Mouse (Mus musculus) intestine, embryonic 16.5 days (tissue): ENCODE results near the gene Arhgef17. TPM values are rescaled to one million over a fixed set of nuclear protein-coding genes. Genes with fewer than 3 reads are reported as not detected.
A peak's percentile ranks its signal among the peaks of the same experiment; 100 is the strongest.

ENCODE experiments used
- ATAC-seq: fragments of 200-750 bp; cut with Nextera tagmentation; 2 replicates; pipeline ENCODE4 v1.8.0; 2017; ENCODE audit warnings: moderate TSS enrichment, moderate library complexity
- H3K27ac ChIP-seq: fragments of 300-500 bp; sonication (generic); 2 replicates; pipeline ENCODE4 v1.5.1; 2014; ENCODE audit warnings: mild to moderate bottlenecking, low read length
- H3K27me3 ChIP-seq: fragments of 300-500 bp; sonication (generic); replicated peaks from 2 replicates; pipeline ENCODE4 v1.6.1; 2014; ENCODE audit warnings: low read length, control low read depth, mixed read lengths; ENCODE audit not compliant: control insufficient read depth, insufficient read depth
- H3K36me3 ChIP-seq: fragments of 300-500 bp; sonication (generic); 2 replicates; pipeline ENCODE4 v1.6.1; 2014; ENCODE audit warnings: low read length, control low read depth; ENCODE audit not compliant: control insufficient read depth, insufficient read depth
- H3K4me1 ChIP-seq: fragments of 300-500 bp; sonication (generic); 2 replicates; pipeline ENCODE4 v1.6.1; 2014; ENCODE audit warnings: low read length, control low read depth, mixed read lengths; ENCODE audit not compliant: control insufficient read depth, insufficient read depth
- H3K4me2 ChIP-seq: fragments of 300-500 bp; sonication (generic); 2 replicates; pipeline ENCODE4 v1.6.1; 2014; ENCODE audit warnings: low read depth, low read length, control low read depth
- H3K4me3 ChIP-seq: fragments of 300-500 bp; sonication (generic); 2 replicates; pipeline ENCODE4 v1.5.1; 2014; ENCODE audit warnings: mild to moderate bottlenecking, low read length
- H3K9ac ChIP-seq: fragments of 300-500 bp; sonication (generic); 2 replicates; pipeline ENCODE4 v1.6.1; 2014; ENCODE audit warnings: low read depth, low read length
- H3K9me3 ChIP-seq: fragments of 300-500 bp; sonication (generic); 2 replicates; pipeline ENCODE4 v1.6.1; 2016; ENCODE audit warnings: low read length, control low read depth; ENCODE audit not compliant: control insufficient read depth
- WGBS: fragments of 180-500 bp; shearing (Covaris S2); extraction: QIAGEN DNeasy Blood & Tissue Kit; methylation state at CpG from one replicate; pipeline ENCODE4 v1.1.7; 2014; 5-methylcytosine and 5-hydroxymethylcytosine counted together
- polyA plus RNA-seq: library from polyadenylated mRNA; unstranded; fragments of >200 nt; fragmentation: Nextera tagmentation; extraction: Ambion mirVana; gene quantifications from 2 replicates; pipeline ENCODE4 v1.2.1, GENCODE M21; 2015

Arhgef17 gene
- polyA plus RNA-seq, 1 experiment from 2014 or later: 4.1 TPM

- Histone ChIP-seq H3K4me3 (no peak overlapping the region), H3K4me2 (peak overlapping the region; percentile 36), H3K9ac (peak overlapping the region; percentile 35), H3K9me3 (no peaks in the 10 kb centered on the region), H3K4me1 (peaks cover 47% of the 10 kb centered on the region), H3K27ac (peak overlapping the region; percentile 47), H3K36me3 (peaks cover 4% of the 10 kb centered on the region; the same call in 1 of the 2 replicates), H3K27me3 (no peaks in the 10 kb centered on the region)
- peak; percentile 48 for ATAC-seq
- 14% methylated on average over 2 of the region's 2 CpGs for WGBS
Observed at GRCm38 (mm10) chr7:100911246-100911770, 20.6 kb downstream of the Arhgef17 start.

- Histone ChIP-seq H3K9me3 (no peaks in the 10 kb centered on the region), H3K4me2 (no peak overlapping the region; the same call in 1 of the 2 replicates), H3K27me3 (no peaks in the 10 kb centered on the region), H3K27ac (peak overlapping the region; percentile 37; the same call in 1 of the 2 replicates), H3K9ac (no peak overlapping the region), H3K4me3 (no peak overlapping the region), H3K4me1 (peaks cover 45% of the 10 kb centered on the region), H3K36me3 (peaks cover 4% of the 10 kb centered on the region; the same call in 1 of the 2 replicates)
- WGBS: 57% methylated on average over 8 of the region's 8 CpGs
- no peak for ATAC-seq
Observed at GRCm38 (mm10) chr7:100908567-100908966, 23.3 kb downstream of the Arhgef17 start.

GRCm38 (mm10) chr7:100908061-100908460 lies 23.8 kb downstream of the Arhgef17 start:
- Histone ChIP-seq H3K4me2 (no peak overlapping the region; the same call in 1 of the 2 replicates), H3K27ac (peak overlapping the region; percentile 79), H3K9me3 (no peaks in the 10 kb centered on the region), H3K9ac (no peak overlapping the region), H3K4me3 (no peak overlapping the region), H3K4me1 (peaks cover 45% of the 10 kb centered on the region), H3K36me3 (peaks cover 4% of the 10 kb centered on the region; the same call in 1 of the 2 replicates), H3K27me3 (no peaks in the 10 kb centered on the region)
- 75% methylated on average over 8 of the region's 8 CpGs for WGBS
- ATAC-seq: no peak

GRCm38 (mm10) chr7:100907231-100907630 lies 24.7 kb downstream of the Arhgef17 start:
- H3K27ac ChIP-seq: peak overlapping the region; percentile 79
- peaks cover 4% of the 10 kb centered on the region; the same call in 1 of the 2 replicates for H3K36me3 ChIP-seq
- no peaks in the 10 kb centered on the region for H3K9me3 ChIP-seq
- no peak overlapping the region; the same call in 1 of the 2 replicates for H3K9ac ChIP-seq
- H3K27me3 ChIP-seq: no peaks in the 10 kb centered on the region
- no peak overlapping the region for H3K4me2 ChIP-seq
- peaks cover 40% of the 10 kb centered on the region for H3K4me1 ChIP-seq
- no peak for ATAC-seq
- WGBS: 0% methylated on average over 1 of the region's 1 CpGs
- no peak overlapping the region for H3K4me3 ChIP-seq

GRCm38 (mm10) chr7:100906029-100906789 lies 25.7 kb downstream of the Arhgef17 start:
- Histone ChIP-seq H3K4me2 (no peak overlapping the region), H3K27me3 (no peaks in the 10 kb centered on the region), H3K36me3 (peaks cover 4% of the 10 kb centered on the region; the same call in 1 of the 2 replicates), H3K27ac (no peak overlapping the region), H3K9ac (no peak overlapping the region), H3K9me3 (no peaks in the 10 kb centered on the region), H3K4me3 (no peak overlapping the region), H3K4me1 (peaks cover 30% of the 10 kb centered on the region)
- 87% methylated on average over 10 of the region's 10 CpGs for WGBS
- ATAC-seq: no peak

GRCm38 (mm10) chr7:100905037-100905436 lies 26.9 kb downstream of the Arhgef17 start:
- Histone ChIP-seq H3K27ac (no peak overlapping the region), H3K9me3 (no peaks in the 10 kb centered on the region), H3K4me2 (no peak overlapping the region), H3K9ac (no peak overlapping the region), H3K4me1 (peaks cover 18% of the 10 kb centered on the region), H3K4me3 (no peak overlapping the region), H3K27me3 (no peaks in the 10 kb centered on the region), H3K36me3 (peaks cover 4% of the 10 kb centered on the region; the same call in 1 of the 2 replicates)
- no peak for ATAC-seq
- 80% methylated on average over 7 of the region's 7 CpGs for WGBS

- Histone ChIP-seq H3K4me2 (no peak overlapping the region), H3K4me1 (peaks cover 15% of the 10 kb centered on the region), H3K9ac (no peak overlapping the region), H3K27ac (no peak overlapping the region), H3K4me3 (no peak overlapping the region), H3K9me3 (no peaks in the 10 kb centered on the region), H3K27me3 (no peaks in the 10 kb centered on the region), H3K36me3 (peaks cover 4% of the 10 kb centered on the region; the same call in 1 of the 2 replicates)
- 79% methylated on average over 5 of the region's 5 CpGs for WGBS
- no peak for ATAC-seq
Observed at GRCm38 (mm10) chr7:100904612-100905011, 27.3 kb downstream of the Arhgef17 start.

GRCm38 (mm10) chr7:100902451-100903137 lies 29.3 kb downstream of the Arhgef17 start:
- peaks cover 2% of the 10 kb centered on the region; the same call in 1 of the 2 replicates for H3K4me1 ChIP-seq
- 76% methylated on average over 9 of the region's 9 CpGs for WGBS
- no peak overlapping the region for H3K9ac ChIP-seq
- H3K36me3 ChIP-seq: no peaks in the 10 kb centered on the region
- H3K27me3 ChIP-seq: no peaks in the 10 kb centered on the region
- H3K9me3 ChIP-seq: no peaks in the 10 kb centered on the region
- no peak for ATAC-seq
- no peak overlapping the region for H3K4me3 ChIP-seq
- no peak overlapping the region for H3K27ac ChIP-seq
- H3K4me2 ChIP-seq: no peak overlapping the region

- no peaks in the 10 kb centered on the region for H3K36me3 ChIP-seq
- peaks cover 20% of the 10 kb centered on the region for H3K4me1 ChIP-seq
- H3K4me2 ChIP-seq: no peak overlapping the region
- 75% methylated on average over 5 of the region's 5 CpGs for WGBS
- no peak for ATAC-seq
- H3K27ac ChIP-seq: no peak overlapping the region
- no peak overlapping the region for H3K9ac ChIP-seq
- no peak overlapping the region for H3K4me3 ChIP-seq
- H3K27me3 ChIP-seq: no peaks in the 10 kb centered on the region
- H3K9me3 ChIP-seq: no peaks in the 10 kb centered on the region
Observed at GRCm38 (mm10) chr7:100897828-100898227, 34.1 kb downstream of the Arhgef17 start.
